Mouse (Mus musculus): ENCODE results near the gene Tff3.

GRCm38 (mm10) chr17:31095570-31095969 lies 33.9 kb downstream of the Tff3 start:
- no peak for TF ChIP-seq CTCF (IDR thresholded peaks at IDR 0.05; ENCODE audit: low read depth)
- no peak for TF ChIP-seq EP300 (IDR thresholded peaks at IDR 0.05; ENCODE audit: low read depth)
